ENCODE assay signal across 14 mouse cellular contexts in genomic region chr2:36204595-36204994, GRCm38 (mm10).
"Had no signal": no experiment of that assay in that cellular context is flagged by ENCODE, and none has a peak within 500 bp of the region (broad histone marks: within the 10 kb centered on the region; RNA-seq: fewer than 3 reads in every experiment).

No protein-coding gene starts in this region.

- H3K36me3 ChIP-seq: limb, embryonic 10.5 days; midbrain, embryonic 10.5 days; neural tube, embryonic 13.5 days had no signal

- H3K4me3 ChIP-seq: limb, embryonic 10.5 days had no signal

- H3K27ac ChIP-seq: limb, embryonic 10.5 days; midbrain, embryonic 10.5 days; neural tube, embryonic 13.5 days had no signal

- H3K9ac ChIP-seq: neural tube, embryonic 13.5 days had no signal

- DNase-seq: kidney, adult 11 months; kidney, postnatal 14 days; lung, adult 2 months; lung, postnatal 36 days; midbrain, embryonic 14.5 days; retina, postnatal 1 day; right cerebral cortex, postnatal 4 days; spleen, adult 18-20 months; thymus, adult 2 months; thymus, postnatal 25 days had no signal

- ATAC-seq: lung, postnatal 0 days had no signal

- H3K9me3 ChIP-seq: limb, embryonic 10.5 days; midbrain, embryonic 10.5 days; neural tube, embryonic 13.5 days had no signal
